ENCODE assay signal across 26 mouse cellular contexts in the genomic region with DNA sequence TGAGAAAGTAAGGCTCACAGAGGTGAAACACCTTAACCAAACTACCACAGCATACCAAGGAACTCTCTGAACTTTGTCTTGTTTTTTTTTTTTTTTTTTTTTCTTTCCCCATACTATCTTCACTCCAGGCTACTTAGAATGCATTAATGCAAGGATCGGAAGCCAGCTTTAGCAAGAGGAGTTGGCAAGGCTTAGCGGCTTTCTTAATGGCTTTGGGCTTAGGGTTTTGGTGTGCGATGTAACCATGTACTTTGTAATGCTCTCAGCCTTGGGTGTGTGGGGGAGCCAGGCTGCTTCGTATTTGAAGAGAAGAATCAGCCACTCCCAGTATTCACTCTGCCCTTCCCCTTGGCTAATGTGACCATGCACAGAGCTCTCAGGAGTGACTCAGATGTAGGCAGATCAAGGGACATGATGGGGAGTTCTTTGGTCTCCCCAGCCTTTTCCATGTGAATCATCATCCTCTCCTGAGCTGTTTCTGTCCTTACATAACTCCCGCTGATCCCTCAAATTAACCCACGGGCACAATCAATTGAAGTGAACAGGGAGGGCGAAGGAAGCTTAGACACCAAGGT.
DNase-seq lines count a peak whose midpoint lies in the region; ATAC-seq and TF ChIP-seq lines count a peak whose summit lies in the region.
"Had no signal": no experiment of that assay in that cellular context is flagged by ENCODE, and none has a peak within 500 bp of the region (broad histone marks: within the 10 kb centered on the region; RNA-seq: fewer than 3 reads in every experiment).

No protein-coding gene starts in this region.

- H3K4me2 ChIP-seq in midbrain, embryonic 14.5 days (ENCODE audit: low read length) = no peak overlapping the region
- no peak overlapping the region for H3K4me2 ChIP-seq in midbrain, embryonic 11.5 days
- H3K4me2 ChIP-seq in stomach, postnatal 0 days (replicated peaks; ENCODE audit: low read depth) = no peak overlapping the region
- H3K4me2 ChIP-seq in hindbrain, embryonic 16.5 days (ENCODE audit: low read length) = no peak overlapping the region
- H3K4me2 ChIP-seq: embryonic facial prominence, embryonic 12.5 days; forebrain, embryonic 15.5 days; heart, embryonic 12.5 days; kidney, embryonic 15.5 days; liver, embryonic 15.5 days; lung, embryonic 15.5 days; neural tube, embryonic 15.5 days had no signal

- 72% methylated on average over 7 of the region's 7 CpGs for WGBS in midbrain, embryonic 14.5 days
- WGBS in midbrain, embryonic 11.5 days = 77% methylated on average over 7 of the region's 7 CpGs
- WGBS in stomach, postnatal 0 days = 54% methylated on average over 7 of the region's 7 CpGs
- 76% methylated on average over 7 of the region's 7 CpGs for WGBS in hindbrain, embryonic 16.5 days

- ATAC-seq in midbrain, embryonic 14.5 days (ENCODE audit: low FRiP score, low TSS enrichment) = no peak
- ATAC-seq in midbrain, embryonic 11.5 days (ENCODE audit: low FRiP score) = no peak
- peak; percentile 55 for ATAC-seq in stomach, postnatal 0 days (ENCODE audit: low FRiP score, low TSS enrichment)
- no peak for ATAC-seq in hindbrain, embryonic 16.5 days
- ATAC-seq: CD4-positive, CD25-positive, alpha-beta regulatory T cell, adult 4 months; forebrain, embryonic 15.5 days had no signal

- no peaks in the 10 kb centered on the region for H3K9me3 ChIP-seq in midbrain, embryonic 14.5 days (ENCODE audit: control insufficient read depth, low read length)
- H3K9me3 ChIP-seq in midbrain, embryonic 11.5 days (ENCODE audit: control insufficient read depth, low read length) = no peaks in the 10 kb centered on the region
- H3K9me3 ChIP-seq in stomach, postnatal 0 days (ENCODE audit: control insufficient read depth, low read length) = no peaks in the 10 kb centered on the region
- no peaks in the 10 kb centered on the region for H3K9me3 ChIP-seq in hindbrain, embryonic 16.5 days (ENCODE audit: control insufficient read depth, low read length)
- H3K9me3 ChIP-seq: embryonic facial prominence, embryonic 12.5 days; forebrain, embryonic 15.5 days; heart, embryonic 12.5 days; kidney, embryonic 15.5 days; limb, embryonic 10.5 days; liver, embryonic 15.5 days; lung, embryonic 15.5 days; midbrain, embryonic 10.5 days; neural tube, embryonic 15.5 days had no signal

- no peaks in the 10 kb centered on the region for H3K4me1 ChIP-seq in midbrain, embryonic 14.5 days (ENCODE audit: control insufficient read depth, insufficient read depth, low read length)
- H3K4me1 ChIP-seq in midbrain, embryonic 11.5 days (ENCODE audit: control insufficient read depth, insufficient read depth, low read length) = peaks cover 2% of the 10 kb centered on the region; the same call in 1 of the 2 replicates
- H3K4me1 ChIP-seq in stomach, postnatal 0 days (replicated peaks; ENCODE audit: control insufficient read depth, insufficient read depth) = no peaks in the 10 kb centered on the region
- peaks cover 3% of the 10 kb centered on the region; the same call in 1 of the 2 replicates for H3K4me1 ChIP-seq in hindbrain, embryonic 16.5 days (ENCODE audit: control insufficient read depth, insufficient read depth, low read depth, low read length)
- H3K4me1 ChIP-seq: heart, embryonic 12.5 days; liver, embryonic 15.5 days had no signal

- H3K4me3 ChIP-seq in midbrain, embryonic 14.5 days (replicated peaks; ENCODE audit: low read depth, low read length) = no peak overlapping the region
- no peak overlapping the region for H3K4me3 ChIP-seq in midbrain, embryonic 11.5 days (ENCODE audit: low read depth, low read length)
- H3K4me3 ChIP-seq in stomach, postnatal 0 days (ENCODE audit: low read depth, low read length) = no peak overlapping the region
- H3K4me3 ChIP-seq in hindbrain, embryonic 16.5 days (ENCODE audit: low read length) = no peak overlapping the region
- H3K4me3 ChIP-seq: embryonic facial prominence, embryonic 12.5 days; forebrain, embryonic 15.5 days; heart, embryonic 12.5 days; kidney, embryonic 15.5 days; limb, embryonic 10.5 days; liver, embryonic 15.5 days; lung, embryonic 15.5 days; midbrain, embryonic 10.5 days; neural tube, embryonic 15.5 days had no signal

- H3K9ac ChIP-seq in midbrain, embryonic 14.5 days (replicated peaks; ENCODE audit: low read length) = no peak overlapping the region
- H3K9ac ChIP-seq in midbrain, embryonic 11.5 days (ENCODE audit: low read length) = no peak overlapping the region
- no peak overlapping the region for H3K9ac ChIP-seq in stomach, postnatal 0 days (ENCODE audit: low read length)
- H3K9ac ChIP-seq in hindbrain, embryonic 16.5 days (ENCODE audit: low read depth, low read length) = no peak overlapping the region
- H3K9ac ChIP-seq: embryonic facial prominence, embryonic 12.5 days; forebrain, embryonic 15.5 days; heart, embryonic 12.5 days; kidney, embryonic 15.5 days; liver, embryonic 15.5 days; lung, embryonic 15.5 days; neural tube, embryonic 15.5 days had no signal

- no peak for TF ChIP-seq CTCF in stomach, postnatal 0 days (IDR thresholded peaks at IDR 0.05; ENCODE audit: low read depth)

- H3K36me3 ChIP-seq in midbrain, embryonic 14.5 days (ENCODE audit: control insufficient read depth, insufficient read depth, low read length) = no peaks in the 10 kb centered on the region
- H3K36me3 ChIP-seq in midbrain, embryonic 11.5 days (ENCODE audit: control insufficient read depth, insufficient read depth, low read length) = no peaks in the 10 kb centered on the region
- no peaks in the 10 kb centered on the region for H3K36me3 ChIP-seq in stomach, postnatal 0 days (ENCODE audit: control insufficient read depth, insufficient read depth, low read length)
- H3K36me3 ChIP-seq in hindbrain, embryonic 16.5 days (ENCODE audit: control insufficient read depth, insufficient read depth, low read length) = no peaks in the 10 kb centered on the region
- H3K36me3 ChIP-seq: embryonic facial prominence, embryonic 12.5 days; forebrain, embryonic 15.5 days; heart, embryonic 12.5 days; kidney, embryonic 15.5 days; limb, embryonic 10.5 days; liver, embryonic 15.5 days; lung, embryonic 15.5 days; midbrain, embryonic 10.5 days; neural tube, embryonic 15.5 days had no signal

- no peak overlapping the region for H3K27ac ChIP-seq in midbrain, embryonic 14.5 days (replicated peaks; ENCODE audit: low read depth, low read length)
- no peak overlapping the region for H3K27ac ChIP-seq in midbrain, embryonic 11.5 days (ENCODE audit: low read depth, low read length)
- H3K27ac ChIP-seq in stomach, postnatal 0 days (replicated peaks) = no peak overlapping the region
- H3K27ac ChIP-seq in hindbrain, embryonic 16.5 days (ENCODE audit: low read depth, low read length) = no peak overlapping the region
- H3K27ac ChIP-seq: embryonic facial prominence, embryonic 12.5 days; forebrain, embryonic 15.5 days; kidney, embryonic 15.5 days; limb, embryonic 10.5 days; liver, embryonic 15.5 days; lung, embryonic 15.5 days; midbrain, embryonic 10.5 days; neural tube, embryonic 15.5 days had no signal

- no peak for TF ChIP-seq EP300 in stomach, postnatal 0 days (optimal IDR thresholded peaks at IDR 0.05)

- peak; percentile 39 for DNase-seq in adrenal gland, adult 8-10 months
- no peak for DNase-seq in adrenal gland, postnatal 4 days (ENCODE audit: low spot score in 2 of 2)
- peak; percentile 29 for DNase-seq in midbrain, embryonic 14.5 days
- no peak for DNase-seq in midbrain, embryonic 11.5 days (ENCODE audit: low spot score, missing footprints)
- peak; percentile 31 to 41 for DNase-seq in adrenal gland, postnatal 36 days
- no peak for DNase-seq in stomach, postnatal 0 days (ENCODE audit: low spot score)
- DNase-seq: cerebellum, adult 2 months; cerebellum, postnatal 25 days; heart, adult 11 months; heart, postnatal 10 days; kidney, adult 11 months; kidney, postnatal 4 days; layer of hippocampus, adult 9-11 months; liver; thymus, postnatal 14 days had no signal

- H3K27me3 ChIP-seq in midbrain, embryonic 14.5 days (ENCODE audit: control insufficient read depth, insufficient read depth, low read length) = no peaks in the 10 kb centered on the region
- no peaks in the 10 kb centered on the region for H3K27me3 ChIP-seq in midbrain, embryonic 11.5 days (ENCODE audit: control insufficient read depth, insufficient read depth, low read length)
- H3K27me3 ChIP-seq in stomach, postnatal 0 days (ENCODE audit: control insufficient read depth, insufficient read depth, low read length) = no peaks in the 10 kb centered on the region
- no peaks in the 10 kb centered on the region for H3K27me3 ChIP-seq in hindbrain, embryonic 16.5 days (replicated peaks; ENCODE audit: control insufficient read depth, insufficient read depth, low read length)
- H3K27me3 ChIP-seq: embryonic facial prominence, embryonic 12.5 days; forebrain, embryonic 15.5 days; heart, embryonic 12.5 days; kidney, embryonic 15.5 days; liver, embryonic 15.5 days; lung, embryonic 15.5 days; neural tube, embryonic 15.5 days had no signal

Comparison
In these comparisons a context has a peak if more than half of its experiments do, and no peak if none do; other contexts are left out.
1. DNase-seq: peak in adrenal gland, adult 8-10 months (single experiment), midbrain, embryonic 14.5 days (single experiment) and adrenal gland, postnatal 36 days (2 of 2); none in adrenal gland, postnatal 4 days (0 of 2), midbrain, embryonic 11.5 days (single experiment) and stomach, postnatal 0 days (single experiment).